Comparison of ENCODE assay signal across 11 mouse cellular contexts in genomic region chr11:116439269-116440240, GRCm38 (mm10). TPM values are rescaled to one million over a fixed set of nuclear protein-coding genes. Genes with fewer than 3 reads are reported as not detected.
DNase-seq lines count a peak whose midpoint lies in the region; ATAC-seq and TF ChIP-seq lines count a peak whose summit lies in the region.
"Had no signal": no experiment of that assay in that cellular context is flagged by ENCODE, and none has a peak within 500 bp of the region (broad histone marks: within the 10 kb centered on the region; RNA-seq: fewer than 3 reads in every experiment).

No protein-coding gene starts in this region.

- intact Hi-C loops in heart, postnatal 25 days (cut with DNase I) = no loop called here

- H3K4me3 ChIP-seq in heart, embryonic 16.5 days (ENCODE audit: low read length) = no peak overlapping the region
- no peak overlapping the region for H3K4me3 ChIP-seq in spleen, adult 2 months (ENCODE audit: extremely low read depth, insufficient read depth, insufficient read length)
- no peak overlapping the region for H3K4me3 ChIP-seq in intestine, postnatal 0 days (ENCODE audit: low read depth, low read length)
- H3K4me3 ChIP-seq: liver, embryonic 13.5 days; megakaryocyte, embryonic 14.5 days had no signal

- H3K4me1 ChIP-seq in heart, embryonic 16.5 days (ENCODE audit: control insufficient read depth, insufficient read depth, low read length) = peaks cover 36% of the 10 kb centered on the region
- peaks cover 22% of the 10 kb centered on the region; the same call in 1 of the 2 replicates for H3K4me1 ChIP-seq in spleen, adult 2 months (ENCODE audit: control insufficient read depth, insufficient read depth, insufficient read length)
- peaks cover 10% of the 10 kb centered on the region for H3K4me1 ChIP-seq in intestine, postnatal 0 days (replicated peaks; ENCODE audit: control insufficient read depth, insufficient read depth, low read length)

- H3K27me3 ChIP-seq in heart, embryonic 16.5 days (ENCODE audit: control insufficient read depth, insufficient read depth, low read length) = no peaks in the 10 kb centered on the region
- no peaks in the 10 kb centered on the region for H3K27me3 ChIP-seq in spleen, adult 2 months (ENCODE audit: control insufficient read depth, insufficient read depth, low read length)
- no peaks in the 10 kb centered on the region for H3K27me3 ChIP-seq in intestine, postnatal 0 days (replicated peaks; ENCODE audit: control insufficient read depth, insufficient read depth, low read length)
- H3K27me3 ChIP-seq: liver, embryonic 13.5 days had no signal

- H3K36me3 ChIP-seq in heart, embryonic 16.5 days (ENCODE audit: control insufficient read depth, insufficient read depth) = peaks cover 16% of the 10 kb centered on the region
- peaks cover 10% of the 10 kb centered on the region for H3K36me3 ChIP-seq in spleen, adult 2 months (ENCODE audit: control insufficient read depth, insufficient read depth, low read length)
- H3K36me3 ChIP-seq in intestine, postnatal 0 days (ENCODE audit: control insufficient read depth, insufficient read depth) = peaks cover 23% of the 10 kb centered on the region

- TF ChIP-seq POLR2A in spleen, adult 2 months (IDR thresholded peaks at IDR 0.05; ENCODE audit: low read depth, low read length) = no peak

- peak overlapping the region; percentile 77 for H3K27ac ChIP-seq in heart, embryonic 16.5 days (ENCODE audit: low read length)
- peak overlapping the region; percentile 69 for H3K27ac ChIP-seq in spleen, adult 2 months (ENCODE audit: insufficient read depth, low read length)
- H3K27ac ChIP-seq in intestine, postnatal 0 days (ENCODE audit: low read depth, low read length) = peak overlapping the region; percentile 21; the same call in 1 of the 2 replicates
- H3K27ac ChIP-seq: liver, embryonic 13.5 days had no signal

- no peaks in the 10 kb centered on the region for H3K9me3 ChIP-seq in heart, embryonic 16.5 days (replicated peaks; ENCODE audit: control insufficient read depth, low read length)
- H3K9me3 ChIP-seq in intestine, postnatal 0 days (ENCODE audit: control insufficient read depth) = no peaks in the 10 kb centered on the region
- H3K9me3 ChIP-seq: liver, embryonic 13.5 days; megakaryocyte, embryonic 14.5 days had no signal

- no peak overlapping the region for H3K4me2 ChIP-seq in heart, embryonic 16.5 days (ENCODE audit: low read depth, low read length)
- no peak overlapping the region for H3K4me2 ChIP-seq in intestine, postnatal 0 days (replicated peaks; ENCODE audit: low read depth)
- H3K4me2 ChIP-seq: liver, embryonic 13.5 days had no signal

- no peak for ATAC-seq in heart, embryonic 16.5 days (replicated peaks; ENCODE audit: extremely low read depth, insufficient read depth, low FRiP score)
- ATAC-seq in intestine, postnatal 0 days = peak; percentile 18; the same call in 1 of the 2 replicates

- peak overlapping the region; percentile 46 for H3K9ac ChIP-seq in heart, embryonic 16.5 days (ENCODE audit: low read length)
- no peak overlapping the region for H3K9ac ChIP-seq in intestine, postnatal 0 days (ENCODE audit: low read depth, low read length)
- H3K9ac ChIP-seq: liver, embryonic 13.5 days had no signal

- 77% methylated on average over 19 of the region's 19 CpGs for WGBS in heart, embryonic 16.5 days
- 50% methylated on average over 19 of the region's 19 CpGs for WGBS in spleen, adult 2 months
- 75% methylated on average over 19 of the region's 19 CpGs for WGBS in intestine, postnatal 0 days

- DNase-seq in heart, postnatal 25 days (ENCODE audit: low spot score) = no peak
- peak in 1 of 2 experiments; percentile 40 for DNase-seq in spleen, adult 2 months (ENCODE audit: low read depth in 1 of 2, low spot score in 2 of 2)
- no peak for DNase-seq in spleen, postnatal 14 days (ENCODE audit: low spot score in 2 of 2)
- DNase-seq in thymus, postnatal 4 days = peak; percentile 65
- no peak for DNase-seq in right cerebral cortex, adult 18-20 months
- no peak for DNase-seq in Muller cell, postnatal 12 days (ENCODE audit: inconsistent ontology term)
- DNase-seq: adrenal gland, postnatal 36 days; liver, embryonic 13.5 days had no signal

- no peak for TF ChIP-seq CTCF in spleen, adult 2 months (IDR thresholded peaks at IDR 0.05; ENCODE audit: extremely low read depth, insufficient read depth, insufficient read length, insufficient replicate concordance)
- TF ChIP-seq CTCF in intestine, postnatal 0 days (IDR thresholded peaks at IDR 0.05; ENCODE audit: low read depth) = 0 out of 2 replicates have a peak, but pooled peaks have one; percentile 12

RNA-seq across cellular contexts. Expression of gene Ubald2, which starts 5.7 kb away (rescaled TPM):
- polyA plus RNA-seq in heart, embryonic 16.5 days (2015; fragmentation: Nextera tagmentation; extraction: Ambion mirVana) = 29.2 and 35.4 TPM in 2 replicates
- 10 to 100 TPM; 36.7 to 37.9 TPM for total RNA-seq in heart, postnatal 25 days (2021)
- polyA plus RNA-seq in spleen, adult 2 months (2012; rRNA removed) = 152 and 245 TPM in 2 replicates
- 60.2 and 60.6 TPM in 2 replicates for polyA plus RNA-seq in intestine, postnatal 0 days (2015; fragmentation: Nextera tagmentation; extraction: Ambion mirVana)

RNA-seq across cellular contexts. Expression of gene Qrich2, which starts 26.5 kb away (rescaled TPM):
- 0.07 TPM in 1 of 2 replicates, not detected in the other for polyA plus RNA-seq in heart, embryonic 16.5 days (2015; fragmentation: Nextera tagmentation; extraction: Ambion mirVana)
- not detected for total RNA-seq in heart, postnatal 25 days (2021)
- polyA plus RNA-seq in spleen, adult 2 months (2012; rRNA removed) = 0.07 and 0.14 TPM in 2 replicates
- polyA plus RNA-seq in intestine, postnatal 0 days (2015; fragmentation: Nextera tagmentation; extraction: Ambion mirVana) = 0.14 TPM in 1 of 2 replicates, not detected in the other
- total RNA-seq: adrenal gland, postnatal 36 days had no signal
- polyA plus RNA-seq: liver, embryonic 13.5 days had no signal

RNA-seq across cellular contexts. Expression of gene Rnf157, which starts 26.7 kb away (rescaled TPM):
- 7.8 and 11.6 TPM in 2 replicates for polyA plus RNA-seq in heart, embryonic 16.5 days (2015; fragmentation: Nextera tagmentation; extraction: Ambion mirVana)
- 1 to 10 TPM; 3.9 to 4.1 TPM for total RNA-seq in heart, postnatal 25 days (2021)
- 10.7 and 16.2 TPM in 2 replicates for polyA plus RNA-seq in spleen, adult 2 months (2012; rRNA removed)
- 4.9 and 6.6 TPM in 2 replicates for polyA plus RNA-seq in intestine, postnatal 0 days (2015; fragmentation: Nextera tagmentation; extraction: Ambion mirVana)

RNA-seq across cellular contexts. Expression of gene Prpsap1, which starts 54.4 kb away (rescaled TPM):
- polyA plus RNA-seq in heart, embryonic 16.5 days (2015; fragmentation: Nextera tagmentation; extraction: Ambion mirVana) = 98.6 and 99.1 TPM in 2 replicates
- total RNA-seq in heart, postnatal 25 days (2021) = 10 to 100 TPM; 33.2 to 35.1 TPM
- polyA plus RNA-seq in spleen, adult 2 months (2012; rRNA removed) = 62.1 and 95.5 TPM in 2 replicates
- polyA plus RNA-seq in intestine, postnatal 0 days (2015; fragmentation: Nextera tagmentation; extraction: Ambion mirVana) = 177 and 194 TPM in 2 replicates

Comparison
In these comparisons a context has a peak if more than half of its experiments do, and no peak if none do; other contexts are left out.
1. H3K27ac ChIP-seq: peak in every context shown above with its lines; median percentile 77 in heart, embryonic 16.5 days; 69 in spleen, adult 2 months; 21 in intestine, postnatal 0 days.